Mouse (Mus musculus) bone marrow macrophage, adult 2 months (primary cell): ENCODE data around the gene Stat4.

Experiments
- CTCF ChIP-seq: IDR thresholded peaks from 2 replicates; pipeline ENCODE4 v1.5.1; 2012; ENCODE audit warnings: low read depth, mild to moderate bottlenecking, low read length, moderate library complexity
- POLR2A ChIP-seq: IDR thresholded peaks from 2 replicates; pipeline ENCODE4 v1.6.1; 2012; ENCODE audit warnings: mild to moderate bottlenecking, low read depth, low read length, borderline replicate concordance

- no peak for TF ChIP-seq CTCF
- TF ChIP-seq POLR2A = no peak
These were observed 92.9 kb downstream of the Stat4 start for GRCm38 (mm10) chr1:52079724-52080367.
